Mouse (Mus musculus) C2C12 (cell line): ENCODE measurements around the gene 5730522E02Rik. TPM values are rescaled to one million over a fixed set of nuclear protein-coding genes. Genes with fewer than 3 reads are reported as not detected.

ENCODE experiments used
- H3K27me3 ChIP-seq: one replicate; pipeline ENCODE4 v1.6.1; 2011; ENCODE audit not compliant: control insufficient read depth, insufficient read depth, insufficient read length
- H3K36me3 ChIP-seq: one replicate; pipeline ENCODE4 v1.6.1; 2011; ENCODE audit not compliant: control insufficient read depth, insufficient read depth
- H3K4me3 ChIP-seq: one replicate; pipeline ENCODE4 v1.5.1; 2011; ENCODE audit warnings: mild to moderate bottlenecking, control low read depth; ENCODE audit not compliant: poor library complexity, insufficient read depth, severe bottlenecking
- H3K79me2 ChIP-seq: one replicate; pipeline ENCODE4 v1.6.1; 2011; ENCODE audit not compliant: control insufficient read depth, insufficient read depth
- H3K79me3 ChIP-seq: one replicate; pipeline ENCODE4 v1.6.1; 2011; ENCODE audit warnings: low read depth, control low read depth
- H3ac ChIP-seq: one replicate; pipeline ENCODE3; 2011; ENCODE audit warnings: low read depth; ENCODE audit not compliant: control insufficient read depth, insufficient read length
- CEBPB ChIP-seq: IDR thresholded peaks from one replicate; pipeline ENCODE4 v1.6.1; 2011; ENCODE audit warnings: low read depth, mild to moderate bottlenecking, control low read depth, moderate library complexity
- CTCF ChIP-seq: IDR thresholded peaks from one replicate; pipeline ENCODE4 v1.5.1; 2011; ENCODE audit not compliant: control insufficient read depth, insufficient read depth, insufficient read length
- FOSL1 ChIP-seq: IDR thresholded peaks from one replicate; pipeline ENCODE4 v1.8.0; 2011; ENCODE audit warnings: mild to moderate bottlenecking, low read length; ENCODE audit not compliant: poor library complexity, insufficient read depth, severe bottlenecking
- MAX ChIP-seq: IDR thresholded peaks from one replicate; pipeline ENCODE4 v1.6.1; 2011; ENCODE audit warnings: mild to moderate bottlenecking, control low read depth
- MYOD1 ChIP-seq: IDR thresholded peaks from one replicate; pipeline ENCODE4 v1.6.1; 2011; ENCODE audit warnings: low read depth; ENCODE audit not compliant: control insufficient read depth, insufficient read length
- MYOG ChIP-seq: IDR thresholded peaks from one replicate; pipeline ENCODE4 v1.6.1; 2011; ENCODE audit not compliant: control insufficient read depth, insufficient read length; ENCODE audit errors: extremely low read depth
- USF1 ChIP-seq: IDR thresholded peaks from one replicate; pipeline ENCODE4 v1.6.1; 2011; ENCODE audit warnings: low read depth, mild to moderate bottlenecking, control low read depth, moderate library complexity
- polyA plus RNA-seq: library from polyadenylated mRNA; unstranded; fragments of >200 nt; fragmentation: generic; extraction: Trizol; gene quantifications from one replicate; pipeline ENCODE4 v1.2.1, GENCODE M21; 2012; ENCODE audit warnings: missing spikeins

The 5730522E02Rik gene
- polyA plus RNA-seq, 1 experiment, result not detected

GRCm38 (mm10) chr11:25644767-25645622 lies 565.6 kb downstream of the 5730522E02Rik start:
- Histone ChIP-seq H3K27me3 (no peaks in the 10 kb centered on the region), H3ac (no peak overlapping the region), H3K79me3 (no peaks in the 10 kb centered on the region), H3K36me3 (no peaks in the 10 kb centered on the region), H3K79me2 (no peaks in the 10 kb centered on the region), H3K4me3 (no peak overlapping the region)
- TF ChIP-seq MAX (no peak), MYOD1 (no peak), FOSL1 (no peak)

GRCm38 (mm10) chr11:25606886-25607285 lies 603.7 kb downstream of the 5730522E02Rik start:
- no peaks in the 10 kb centered on the region for H3K36me3 ChIP-seq
- TF ChIP-seq MYOD1 (no peak), MAX (no peak), USF1 (no peak), CTCF (no peak), MYOG (no peak), FOSL1 (no peak), CEBPB (no peak)
- H3K4me3 ChIP-seq, result no peak overlapping the region
- H3K27me3 ChIP-seq, result no peaks in the 10 kb centered on the region
- H3K79me3 ChIP-seq, result no peaks in the 10 kb centered on the region
- H3K79me2 ChIP-seq, result no peaks in the 10 kb centered on the region
- no peak overlapping the region for H3ac ChIP-seq

- H3K79me2 ChIP-seq, result no peaks in the 10 kb centered on the region
- H3K4me3 ChIP-seq, result no peak overlapping the region
- no peak overlapping the region for H3ac ChIP-seq
- no peaks in the 10 kb centered on the region for H3K79me3 ChIP-seq
- H3K36me3 ChIP-seq, result no peaks in the 10 kb centered on the region
- H3K27me3 ChIP-seq, result no peaks in the 10 kb centered on the region
- TF ChIP-seq CEBPB, result no peak
- no peak for TF ChIP-seq USF1
- TF ChIP-seq FOSL1, result no peak
- TF ChIP-seq CTCF, result no peak
- no peak for TF ChIP-seq MAX
- TF ChIP-seq MYOG, result no peak
- no peak for TF ChIP-seq MYOD1
These were observed 610.5 kb downstream of the 5730522E02Rik start for GRCm38 (mm10) chr11:25600030-25600429.

GRCm38 (mm10) chr11:25595303-25595702 lies 615.3 kb downstream of the 5730522E02Rik start:
- Histone ChIP-seq H3ac (no peak overlapping the region), H3K79me3 (no peaks in the 10 kb centered on the region), H3K4me3 (no peak overlapping the region), H3K79me2 (no peaks in the 10 kb centered on the region), H3K27me3 (no peaks in the 10 kb centered on the region), H3K36me3 (no peaks in the 10 kb centered on the region)
- TF ChIP-seq CTCF (no peak), MYOD1 (no peak), CEBPB (no peak), USF1 (no peak), FOSL1 (no peak), MYOG (no peak), MAX (no peak)

- H3K79me2 ChIP-seq, result no peaks in the 10 kb centered on the region
- TF ChIP-seq FOSL1 (no peak), USF1 (no peak), MAX (no peak), MYOD1 (no peak), CTCF (no peak), MYOG (no peak), CEBPB (no peak)
- no peaks in the 10 kb centered on the region for H3K36me3 ChIP-seq
- no peak overlapping the region for H3K4me3 ChIP-seq
- no peaks in the 10 kb centered on the region for H3K27me3 ChIP-seq
- H3K79me3 ChIP-seq, result no peaks in the 10 kb centered on the region
- no peak overlapping the region for H3ac ChIP-seq
These were observed 615.8 kb downstream of the 5730522E02Rik start for GRCm38 (mm10) chr11:25594780-25595179.

- no peaks in the 10 kb centered on the region for H3K36me3 ChIP-seq
- no peak overlapping the region for H3K4me3 ChIP-seq
- no peaks in the 10 kb centered on the region for H3K79me2 ChIP-seq
- TF ChIP-seq FOSL1, result no peak
- no peak for TF ChIP-seq MAX
- no peak for TF ChIP-seq MYOD1
- TF ChIP-seq USF1, result no peak
- no peak for TF ChIP-seq MYOG
- TF ChIP-seq CTCF, result no peak
- TF ChIP-seq CEBPB, result no peak
- H3K79me3 ChIP-seq, result no peaks in the 10 kb centered on the region
- H3K27me3 ChIP-seq, result no peaks in the 10 kb centered on the region
- H3ac ChIP-seq, result no peak overlapping the region
These were observed 618.3 kb downstream of the 5730522E02Rik start for GRCm38 (mm10) chr11:25592268-25592667.
